Mouse (Mus musculus) WW6 (cell line): ENCODE results near the gene Arid5b.
"Not testable (repeated sequence)": the region's sequence is repeated elsewhere in the genome, so short reads cannot be mapped to it uniquely, and the experiment has no call there.

Experiments used
- DNase-seq: peaks from one replicate; pipeline ENCODE4 v3.0.0-alpha.2; 2013; ENCODE audit warnings: low read depth, low spot score

The Arid5b gene

DNA sequence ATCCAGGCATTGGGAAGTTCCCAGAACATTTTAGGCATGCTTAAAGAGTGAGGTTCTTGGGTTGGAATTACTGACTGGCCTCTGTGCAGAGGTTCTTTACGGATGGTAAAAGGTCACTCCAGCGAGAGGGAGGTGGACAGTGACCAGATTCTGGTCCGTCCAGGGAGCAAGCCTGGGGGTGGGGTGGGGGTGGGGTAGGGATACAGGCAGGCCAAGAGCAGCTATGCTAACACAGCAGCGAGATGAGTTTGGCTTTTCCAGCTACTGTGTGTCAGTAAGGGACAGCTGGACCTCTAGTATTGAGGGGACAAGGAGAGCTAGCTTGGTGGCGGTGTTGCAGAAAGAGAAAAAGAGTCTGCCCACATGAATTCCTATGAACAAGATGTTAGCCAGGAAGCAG lies 167.9 kb downstream of the Arid5b start:
- DNase-seq, result no peak

DNA sequence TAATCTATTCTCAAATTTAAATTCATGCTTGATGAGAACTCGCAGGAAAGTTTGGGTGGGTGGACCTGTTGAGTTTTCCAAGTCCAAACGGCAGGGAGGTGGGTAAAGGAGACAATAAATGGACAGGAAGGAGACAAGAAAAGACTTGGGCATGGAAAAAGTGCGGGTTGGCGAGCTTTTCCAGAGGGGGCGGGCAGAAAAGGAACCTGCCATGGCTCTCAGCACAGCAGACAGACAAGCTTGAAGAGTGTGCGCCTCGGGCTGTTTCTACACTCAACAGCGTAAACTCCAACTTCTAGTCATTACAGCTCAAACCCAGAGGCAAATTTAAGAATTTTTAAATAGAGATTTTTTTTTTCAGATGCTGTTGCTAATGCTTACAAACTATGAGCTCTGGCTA lies 168.4 kb downstream of the Arid5b start:
- DNase-seq, result no peak

DNA sequence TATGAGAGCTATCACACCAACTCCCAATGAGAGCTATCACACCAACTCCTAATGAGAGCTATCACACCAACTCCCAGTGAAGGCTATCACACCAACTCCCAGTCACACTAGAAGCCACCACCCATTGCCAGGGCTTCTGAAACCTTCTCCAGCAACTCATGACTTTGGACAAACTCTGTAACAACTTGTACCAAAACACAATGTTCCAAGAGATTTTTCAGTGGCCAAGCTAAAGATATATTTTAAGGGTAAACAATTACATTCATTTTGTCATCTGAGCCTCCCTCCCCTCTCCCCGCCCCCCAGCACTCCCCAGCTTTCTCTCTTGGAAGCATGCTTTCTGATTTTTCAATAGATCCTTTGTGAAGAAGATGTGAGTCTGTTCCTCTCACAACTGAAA lies 168.9 kb downstream of the Arid5b start:
- DNase-seq, result no peak

DNA sequence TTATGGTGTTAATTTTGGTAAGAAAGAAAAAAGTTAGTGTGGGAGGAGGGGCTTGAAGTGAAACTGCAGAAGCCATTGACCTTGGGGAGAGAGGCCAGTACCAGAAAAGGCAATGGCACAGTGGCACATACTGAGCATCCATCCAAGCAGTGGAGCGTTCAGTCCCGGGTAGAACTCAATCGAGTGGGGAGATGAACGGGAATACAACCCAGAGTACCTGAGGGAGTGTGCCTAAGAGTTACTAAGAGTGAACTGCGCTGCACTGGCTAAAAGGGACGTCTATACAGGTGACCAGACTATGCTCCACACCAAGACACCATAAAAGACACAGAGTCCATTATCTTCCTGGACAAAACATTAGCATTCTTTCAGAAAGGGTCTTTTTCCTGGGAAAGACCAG lies 170.8 kb downstream of the Arid5b start:
- no peak for DNase-seq

DNA sequence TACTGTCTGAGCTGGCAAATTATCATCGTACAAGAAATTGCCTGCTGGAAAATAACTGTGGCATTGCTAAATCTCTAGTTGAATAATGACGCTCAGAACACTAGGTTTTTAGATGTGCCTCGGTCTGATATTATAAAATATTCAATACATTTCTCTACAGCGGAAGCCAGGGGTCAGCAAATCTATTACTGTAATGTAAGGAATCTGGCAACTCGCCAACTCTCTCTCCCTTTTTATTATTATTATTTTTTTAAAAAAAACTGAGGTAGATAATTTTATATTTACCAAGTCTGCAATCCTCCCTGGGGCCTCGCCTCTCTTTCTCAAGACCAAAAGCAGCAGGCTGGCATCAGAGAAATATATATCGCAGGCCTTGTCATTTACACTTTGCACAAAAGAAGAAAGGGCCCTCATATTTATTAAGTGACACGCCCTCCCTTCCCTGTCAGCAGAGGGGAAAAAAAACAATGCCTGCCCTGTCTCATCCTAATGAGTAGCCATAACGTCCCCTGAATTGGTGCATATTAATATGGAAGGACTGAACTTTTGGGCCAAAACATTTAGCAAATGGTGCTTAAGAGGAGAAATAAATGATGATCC lies 172.1 kb downstream of the Arid5b start:
- no peak for DNase-seq

DNA sequence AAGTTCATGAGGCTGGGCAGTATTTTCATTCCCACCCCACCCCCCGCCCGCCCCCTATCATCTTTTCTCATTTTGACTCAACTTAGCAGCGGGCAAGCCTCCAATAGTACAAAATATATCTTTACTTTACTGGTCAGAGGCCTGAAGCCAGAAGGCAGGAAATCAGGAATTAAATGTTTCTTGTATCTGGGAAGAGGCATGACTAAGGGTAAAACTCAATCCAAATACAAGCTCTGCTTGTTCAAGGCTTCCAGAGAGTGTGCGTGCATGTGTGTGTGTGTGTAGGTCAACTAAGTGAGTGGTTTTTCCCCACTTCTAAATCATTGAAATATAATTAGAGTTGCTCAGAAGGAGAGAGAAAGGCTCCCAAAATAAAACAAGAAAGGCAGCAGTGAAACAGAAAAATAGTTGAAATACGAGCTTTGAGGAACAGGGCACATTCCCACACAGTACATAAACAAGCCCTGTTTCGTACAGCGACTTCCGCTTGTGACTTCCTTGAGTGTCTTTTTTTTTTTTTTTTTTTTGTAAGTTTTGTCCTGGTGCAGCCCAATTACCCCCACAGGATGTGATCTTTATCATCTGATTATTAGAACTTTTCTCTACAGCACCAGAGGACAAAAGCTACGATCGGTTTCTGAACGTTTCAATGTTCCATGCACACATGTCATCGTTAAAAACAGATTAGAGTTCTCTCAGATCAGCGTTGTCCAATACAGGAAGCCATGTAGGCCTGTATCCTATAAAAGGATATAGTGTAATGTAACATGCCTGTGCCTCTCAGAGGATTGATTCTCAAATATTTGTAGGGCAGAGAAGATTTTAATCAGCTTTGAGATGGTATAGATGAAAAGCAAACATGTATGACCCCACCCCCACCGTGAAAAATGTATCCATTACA lies 173.4 kb downstream of the Arid5b start:
- DNase-seq, result no peak

DNA sequence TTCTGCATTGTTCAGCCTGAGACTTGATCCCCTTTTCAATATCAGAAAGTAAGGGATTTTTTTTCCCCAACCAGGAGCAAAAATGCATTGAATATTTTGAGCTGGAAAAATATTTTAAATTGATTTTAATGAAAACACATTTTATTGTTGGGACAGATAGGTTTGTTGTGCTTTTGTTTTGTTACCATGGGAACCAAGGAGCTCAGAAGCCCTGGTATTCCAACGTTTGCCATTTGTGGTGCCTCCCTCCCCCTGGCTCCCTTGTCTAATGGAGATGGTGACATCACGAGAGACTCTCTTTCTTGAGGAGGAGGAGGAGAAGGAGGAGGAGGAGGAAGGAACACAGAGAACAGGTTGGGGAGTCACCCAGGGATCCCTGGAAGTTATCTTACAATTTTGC lies 174.1 kb downstream of the Arid5b start:
- no peak for DNase-seq

DNA sequence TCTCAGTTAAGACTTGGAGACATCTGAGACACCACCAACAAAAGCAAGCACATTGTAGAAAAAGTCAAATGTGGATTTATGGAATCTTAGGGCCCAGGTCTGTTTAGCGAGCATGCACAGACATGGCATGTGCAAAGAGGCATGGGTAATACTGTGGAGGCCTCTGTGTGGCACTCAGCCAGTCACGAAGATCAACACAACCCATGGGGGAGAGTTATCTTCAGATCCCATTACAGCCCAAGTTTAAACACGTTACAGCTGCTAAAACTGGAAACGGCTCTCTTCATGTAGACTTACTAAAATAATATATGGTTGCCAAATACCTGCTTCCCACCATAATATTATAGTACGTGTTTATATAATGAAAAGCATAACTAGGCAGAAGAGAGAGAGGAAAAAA lies 174.6 kb downstream of the Arid5b start:
- DNase-seq, result no peak

DNA sequence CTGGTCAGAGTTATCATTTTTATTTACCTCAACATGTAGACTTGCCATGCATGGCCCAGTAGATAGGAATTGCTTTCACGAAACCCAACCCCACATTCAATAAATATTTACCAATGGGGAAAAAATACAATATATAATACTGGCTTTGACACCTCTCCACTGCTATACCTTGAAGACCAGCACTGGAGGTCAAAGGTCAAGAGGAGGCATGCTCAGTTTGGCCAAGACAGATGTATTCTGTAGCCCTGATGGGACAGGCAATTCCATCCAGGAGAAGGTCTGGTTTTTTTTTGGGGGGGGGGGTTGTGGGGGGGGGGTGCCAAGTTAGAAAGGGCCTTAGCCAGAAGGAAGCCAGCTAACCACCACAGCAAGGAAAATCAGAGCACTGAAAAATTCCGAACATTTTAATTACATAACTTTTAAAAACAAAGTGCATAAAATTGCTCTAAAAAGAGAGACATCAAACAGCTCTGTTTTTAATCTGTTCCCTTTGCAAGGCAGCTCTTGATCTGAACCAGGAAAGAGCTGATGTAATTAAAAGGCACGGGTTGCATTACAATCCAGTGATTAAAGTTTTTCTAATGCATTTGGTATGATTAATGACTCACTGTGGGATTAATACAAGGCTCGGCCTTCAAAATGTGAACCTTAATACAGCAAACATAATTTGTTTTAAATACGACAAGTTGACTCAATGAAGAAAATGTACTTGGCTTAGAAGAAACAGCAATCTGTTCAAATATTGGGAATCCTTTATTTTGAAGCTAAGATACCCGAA lies 175.3 kb downstream of the Arid5b start:
- no peak for DNase-seq

DNA sequence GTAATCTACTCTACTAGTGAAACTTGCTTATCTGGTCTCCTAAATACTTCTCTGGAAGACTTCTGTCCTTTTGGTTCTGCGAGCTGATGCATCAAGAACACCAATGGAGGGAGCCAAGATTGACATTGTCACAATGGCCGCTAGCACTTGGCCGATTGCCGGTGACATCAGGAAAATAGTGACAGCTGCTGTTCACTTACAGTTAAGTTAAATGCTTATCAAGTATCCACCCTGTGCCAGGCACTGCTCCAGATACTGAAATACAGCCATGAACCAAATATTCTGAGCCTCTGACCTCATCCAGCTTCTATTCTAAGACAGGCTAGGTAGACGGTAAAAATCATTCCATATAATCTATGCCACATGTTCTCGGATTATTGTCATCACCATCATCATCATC lies 176.0 kb downstream of the Arid5b start:
- DNase-seq, result no peak

DNA sequence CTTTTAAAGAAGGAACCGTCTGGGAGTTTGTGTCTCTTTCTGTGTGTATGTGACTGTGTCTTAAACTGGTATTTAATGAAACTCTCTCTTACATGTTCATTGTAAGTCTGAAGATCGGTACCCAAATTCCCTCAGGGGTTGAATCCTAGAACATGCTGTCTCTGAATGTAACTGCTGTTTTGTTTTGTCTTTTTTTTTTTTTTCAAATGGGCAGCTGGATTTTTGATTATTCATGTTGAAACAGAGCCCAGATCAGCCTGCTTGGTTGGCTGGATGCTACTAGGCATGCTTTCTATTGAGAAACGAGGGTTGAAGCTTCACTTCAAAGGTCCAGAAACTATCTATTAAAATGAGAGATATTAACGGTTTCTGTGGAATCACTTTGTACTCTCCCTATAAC lies 177.3 kb downstream of the Arid5b start:
- DNase-seq, result no peak

DNA sequence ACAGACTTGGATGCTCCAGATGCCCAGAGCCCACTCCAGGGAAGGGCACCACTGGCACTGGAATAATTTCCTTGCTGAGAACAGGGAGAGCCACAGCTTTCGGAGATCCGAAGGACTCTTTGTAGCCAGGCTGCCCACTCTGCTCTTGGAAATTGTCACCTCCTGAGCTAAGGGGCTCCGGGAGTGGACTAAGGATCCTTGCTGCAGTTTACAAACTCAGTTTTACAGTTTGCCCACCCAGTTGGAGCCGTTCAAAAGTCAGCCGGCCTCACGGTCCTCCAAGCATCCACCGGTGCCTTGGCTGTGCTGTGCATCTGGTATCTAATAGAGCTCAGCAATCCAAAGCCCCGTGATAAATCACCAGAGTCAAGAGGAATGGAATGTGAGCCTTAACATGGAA lies 178.0 kb downstream of the Arid5b start:
- DNase-seq, result no peak

DNA sequence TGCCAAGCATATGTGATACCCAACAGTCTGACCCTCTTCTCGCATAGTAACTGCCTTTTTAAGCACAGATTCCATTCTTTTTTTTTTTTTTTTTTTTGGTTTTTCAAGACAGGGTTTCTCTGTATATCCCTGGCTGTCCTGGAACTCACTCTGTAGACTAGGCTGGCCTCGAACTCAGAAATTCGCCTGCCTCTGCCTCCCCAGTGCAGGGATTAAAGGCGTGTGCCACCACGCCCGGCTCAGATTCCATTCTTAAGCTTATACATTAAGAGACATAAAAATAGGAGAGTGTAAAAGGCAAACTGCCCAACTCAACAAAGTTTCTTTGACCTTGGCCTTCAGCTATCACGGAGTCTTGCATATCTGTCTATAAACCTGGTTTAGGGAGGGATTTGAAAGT lies 178.7 kb downstream of the Arid5b start:
- not testable (repeated sequence) for DNase-seq

DNA sequence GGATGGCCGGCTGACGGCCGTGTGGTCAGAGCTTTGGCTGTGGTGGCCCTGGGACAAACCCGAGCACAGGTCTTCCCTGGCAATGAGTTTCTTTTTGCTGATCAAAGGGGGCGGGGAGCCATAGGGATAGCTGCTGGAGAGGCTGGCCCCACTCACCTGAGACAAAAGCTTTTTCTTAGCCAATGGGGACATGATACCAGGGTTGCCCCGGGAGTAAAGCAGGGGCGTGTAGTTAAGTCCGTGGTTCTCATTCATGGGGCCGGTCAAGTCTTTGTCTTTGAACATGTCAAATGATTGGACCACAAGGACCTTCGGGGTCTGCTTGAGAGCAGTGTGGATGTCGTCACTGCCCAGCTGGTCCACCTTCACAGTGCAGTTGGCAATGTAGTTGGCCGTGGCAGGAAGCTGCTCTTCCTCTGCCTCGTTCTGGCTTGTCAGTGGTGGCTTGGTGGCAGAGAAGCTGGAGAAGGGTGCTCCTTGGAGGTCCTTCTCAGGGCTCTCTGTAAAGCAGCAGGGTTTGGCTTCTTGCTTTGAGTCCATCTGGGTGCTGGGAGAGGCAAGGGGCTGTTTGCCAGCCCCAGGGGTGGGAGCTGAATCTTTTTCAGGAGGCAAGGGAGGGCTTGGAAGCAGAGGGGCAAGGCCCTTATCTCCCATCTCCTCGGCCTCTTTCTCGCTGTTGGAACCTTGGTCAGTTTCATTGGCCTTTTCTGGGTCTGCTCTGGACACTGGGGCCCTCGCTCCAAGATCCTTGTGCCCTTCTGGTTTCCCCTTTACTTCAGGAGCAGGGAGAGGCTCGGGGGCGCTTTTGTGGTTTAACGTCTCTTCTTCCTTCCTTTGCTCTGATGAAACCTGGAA lies 180.5 kb downstream of the Arid5b start:
- DNase-seq, result no peak

DNA sequence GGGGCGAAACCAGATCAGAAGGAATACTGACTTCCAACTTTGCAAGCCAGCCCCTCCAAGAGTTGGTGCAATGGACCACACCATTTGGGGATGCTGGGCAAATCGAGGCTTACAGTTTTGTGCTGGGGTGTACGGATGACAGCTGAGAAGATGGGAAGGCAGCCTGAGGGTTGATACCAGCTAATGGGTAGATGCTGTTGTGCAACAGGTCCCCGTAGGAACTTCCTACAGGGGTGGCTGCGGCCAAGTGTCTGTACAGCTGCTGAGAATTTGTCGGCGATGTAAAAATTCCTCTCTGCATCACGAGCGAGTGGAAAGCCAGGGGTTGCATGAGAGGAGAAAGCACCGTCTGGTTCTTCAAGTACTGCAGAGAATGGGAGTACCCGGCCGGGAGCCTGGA lies 182.1 kb downstream of the Arid5b start:
- DNase-seq, result no peak

DNA sequence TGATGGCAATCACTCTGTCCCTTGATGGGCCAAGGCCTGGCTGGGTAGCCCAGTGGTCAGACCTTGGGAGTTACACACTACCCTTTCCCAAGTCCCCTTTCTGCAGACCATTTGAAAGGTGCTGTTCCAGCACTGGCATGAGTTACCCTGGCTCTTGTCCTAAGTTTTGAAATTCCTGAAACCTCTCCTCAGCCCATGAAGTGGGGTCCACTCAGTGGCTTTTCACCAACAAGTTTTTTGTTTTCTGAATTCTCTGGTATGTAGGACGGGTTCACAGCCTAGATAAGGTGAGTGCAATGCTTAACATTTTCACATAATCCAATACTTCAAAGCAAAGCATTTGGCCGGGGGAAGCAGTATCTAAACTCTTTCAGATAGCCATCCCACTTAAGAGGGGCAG lies 183.4 kb downstream of the Arid5b start:
- DNase-seq, result no peak

DNA sequence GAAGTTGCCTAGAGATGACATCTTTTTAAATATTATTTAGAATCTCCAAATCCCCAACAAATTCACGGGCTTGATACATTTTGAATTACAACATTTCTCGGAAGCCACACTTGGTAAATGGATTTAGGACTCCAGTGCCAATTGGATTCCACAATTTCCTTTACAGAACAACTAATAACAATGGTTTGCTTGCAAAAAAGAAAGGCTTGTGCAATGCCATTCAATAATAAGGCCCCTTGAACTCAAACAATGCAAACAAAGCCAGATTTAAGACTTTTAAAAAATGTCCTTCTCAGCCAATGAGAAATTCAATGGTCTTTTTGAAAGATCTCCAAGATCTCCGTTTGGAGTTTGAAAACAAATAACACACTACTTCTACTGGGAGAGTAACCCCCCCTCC lies 185.0 kb downstream of the Arid5b start:
- DNase-seq, result no peak

DNA sequence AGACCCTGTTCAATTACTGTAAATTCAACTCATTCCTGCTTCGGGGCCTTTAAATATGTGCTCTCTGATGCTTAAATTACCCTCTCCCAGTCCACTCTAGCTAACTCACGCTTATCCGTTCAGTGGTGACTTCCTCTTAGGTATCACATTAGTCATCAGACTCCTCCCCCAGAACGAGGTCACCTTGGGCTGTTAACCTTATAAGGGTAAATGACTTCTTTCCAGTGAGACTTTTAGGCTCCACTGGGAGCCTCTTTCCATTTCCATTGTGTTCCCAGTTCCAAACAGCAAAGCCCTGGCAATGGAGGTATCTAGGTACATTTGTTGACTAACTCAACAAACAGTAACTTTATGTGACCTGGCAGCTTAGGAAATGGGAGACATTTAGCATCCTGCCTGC lies 186.7 kb downstream of the Arid5b start:
- peak; percentile 20 for DNase-seq

DNA sequence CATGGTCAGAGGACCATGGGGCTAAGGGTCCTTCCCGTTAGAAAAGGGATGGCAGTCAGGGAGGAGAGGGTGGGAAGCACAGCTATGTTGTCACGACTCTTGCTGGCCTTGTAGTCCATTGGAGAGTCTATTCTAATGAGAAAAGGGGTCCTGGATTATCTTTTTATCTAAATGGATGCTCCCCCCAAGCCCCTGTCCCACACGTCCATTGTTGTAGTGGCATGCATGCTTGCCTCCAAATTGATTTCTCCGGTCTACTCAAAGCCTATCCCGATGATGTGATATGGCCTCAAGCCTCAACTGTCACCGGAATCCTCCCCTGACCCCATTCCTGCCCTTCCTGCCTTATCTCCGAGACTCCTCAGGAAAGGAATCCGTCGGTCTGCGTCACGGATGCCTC lies 187.5 kb downstream of the Arid5b start:
- DNase-seq, result no peak

DNA sequence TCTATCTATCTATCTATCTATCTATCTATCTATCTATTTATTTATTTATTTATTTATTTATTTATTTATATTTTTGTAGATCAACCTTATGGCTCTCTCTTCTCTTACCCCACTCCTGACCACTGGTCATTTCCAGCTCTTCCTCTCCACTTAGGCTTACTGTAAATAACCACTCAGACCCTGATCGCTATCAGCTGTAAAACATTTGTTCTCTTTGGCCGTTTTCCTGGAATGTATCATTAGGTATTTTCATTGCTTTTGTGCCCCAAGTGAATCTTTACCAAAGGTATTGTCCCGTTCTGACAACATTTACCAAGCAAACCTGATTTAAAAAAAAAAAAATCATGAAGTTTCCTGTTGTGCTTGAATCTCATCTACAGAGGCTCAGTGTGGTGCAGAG lies 188.0 kb downstream of the Arid5b start:
- DNase-seq, result no peak

DNA sequence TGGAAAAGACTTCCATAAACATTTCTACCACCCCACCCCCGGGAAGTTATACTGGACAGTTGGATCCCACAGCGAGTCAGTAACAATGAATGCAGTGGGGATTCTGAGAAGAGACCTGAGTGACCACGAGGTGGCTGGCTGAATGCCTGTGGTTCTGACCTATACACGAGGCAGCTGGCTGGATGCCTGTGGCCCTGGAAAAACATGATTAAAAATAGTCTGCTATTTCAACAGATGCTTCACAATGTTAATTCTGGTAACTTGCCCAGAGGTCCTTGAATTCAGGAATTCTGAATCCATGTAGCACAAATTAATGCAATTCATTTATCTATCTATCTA lies 188.4 kb downstream of the Arid5b start:
- no peak for DNase-seq
